Mouse (Mus musculus) naive thymus-derived CD4-positive, alpha-beta T cell, adult 2 months (primary cell): ENCODE measurements around the gene Senp1.

Experiments used
- DNase-seq: peaks from one replicate; pipeline ENCODE4 v3.0.0-alpha.2; 2011; ENCODE audit warnings: low read depth

Gene Senp1

GRCm38 (mm10) chr15:98093121-98094011, at the start of gene Senp1:
Senp1 (minus strand) TSS chr15:98093744.
- DNase-seq: peak; percentile 90

DNA sequence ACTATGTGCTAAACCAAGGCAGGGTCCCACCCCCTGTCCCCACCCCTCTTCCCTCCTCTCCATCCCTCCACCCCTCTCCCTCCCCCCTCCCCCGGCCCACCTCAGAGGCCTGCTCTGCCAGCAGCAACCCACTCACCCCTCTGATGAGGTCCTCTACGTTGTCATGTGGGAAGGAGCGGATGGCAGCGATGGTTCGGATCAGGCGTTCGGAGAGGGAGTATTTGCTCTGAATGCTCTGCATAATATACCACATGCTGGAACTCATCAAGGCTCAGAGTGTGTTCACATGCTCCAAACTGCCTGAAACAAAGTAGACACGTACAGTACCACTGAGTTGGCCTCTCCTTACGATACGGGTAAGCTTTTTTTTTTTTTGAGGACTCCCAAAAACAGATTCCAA, 49.0 kb upstream of the Senp1 start:
- no peak for DNase-seq

- no peak for DNase-seq
Measured at GRCm38 (mm10) chr15:98140809-98141208, 47.3 kb upstream of the Senp1 start.

GRCm38 (mm10) chr15:98139763-98140162, 46.2 kb upstream of the Senp1 start:
- no peak for DNase-seq

DNA sequence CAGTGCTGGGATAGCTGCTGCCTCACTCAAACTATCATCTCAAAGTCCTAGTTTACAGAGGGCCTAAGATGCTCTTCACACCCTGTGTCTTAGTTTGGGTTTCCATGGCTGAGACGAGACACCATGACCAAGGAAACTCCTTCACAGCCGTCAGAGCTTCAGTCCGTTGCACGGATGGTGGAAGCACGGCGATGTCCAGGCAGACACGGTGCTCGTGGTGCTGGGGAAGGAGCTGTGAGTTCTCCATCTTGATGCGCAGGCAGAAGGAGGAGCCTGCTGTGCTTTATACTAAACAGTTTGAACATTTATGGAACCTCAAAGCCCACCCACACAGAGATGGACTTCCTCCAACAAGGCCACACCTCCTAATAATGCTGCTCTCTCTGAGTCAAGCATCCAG, 43.3 kb upstream of the Senp1 start:
- DNase-seq: no peak

DNA sequence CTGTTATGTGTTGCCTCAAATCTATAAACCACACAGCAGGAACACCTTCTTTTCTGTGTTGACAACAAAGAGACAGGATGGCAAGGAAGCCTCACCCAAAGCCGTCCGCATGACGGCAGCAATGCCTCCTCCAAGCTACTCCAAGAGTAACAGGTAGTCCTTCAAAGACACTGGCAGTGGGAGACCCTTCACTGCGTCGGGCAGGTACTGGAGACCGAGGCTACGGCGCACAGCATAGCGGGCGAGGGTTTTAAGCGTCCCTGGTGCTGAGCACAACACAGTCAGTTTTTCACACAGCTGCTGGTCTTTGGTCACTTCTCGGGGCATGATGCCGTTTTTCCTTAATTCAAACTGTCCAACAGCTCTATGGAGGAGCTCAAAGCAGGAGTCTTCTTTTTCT, 42.1 kb upstream of the Senp1 start:
- DNase-seq: no peak

DNA sequence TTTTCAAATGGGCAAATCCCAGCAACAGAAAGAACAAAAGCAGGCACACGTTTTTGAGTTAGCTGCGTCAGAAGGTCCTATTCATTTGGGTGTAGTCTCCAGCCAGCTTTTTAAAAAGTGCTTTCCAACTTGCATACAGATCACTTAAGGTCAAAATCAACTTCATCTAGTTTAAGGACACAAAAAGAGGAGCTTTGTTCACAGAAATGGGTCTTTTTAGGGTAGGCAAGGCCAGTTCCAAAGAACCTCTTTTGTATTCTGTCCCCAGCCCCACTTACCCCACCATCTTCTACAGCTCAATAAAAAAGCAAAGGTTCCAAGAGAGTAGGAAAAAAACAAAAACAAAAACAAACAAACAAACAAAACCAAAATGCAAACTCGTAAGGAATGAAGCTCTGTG, 41.1 kb upstream of the Senp1 start:
- no peak for DNase-seq

DNA sequence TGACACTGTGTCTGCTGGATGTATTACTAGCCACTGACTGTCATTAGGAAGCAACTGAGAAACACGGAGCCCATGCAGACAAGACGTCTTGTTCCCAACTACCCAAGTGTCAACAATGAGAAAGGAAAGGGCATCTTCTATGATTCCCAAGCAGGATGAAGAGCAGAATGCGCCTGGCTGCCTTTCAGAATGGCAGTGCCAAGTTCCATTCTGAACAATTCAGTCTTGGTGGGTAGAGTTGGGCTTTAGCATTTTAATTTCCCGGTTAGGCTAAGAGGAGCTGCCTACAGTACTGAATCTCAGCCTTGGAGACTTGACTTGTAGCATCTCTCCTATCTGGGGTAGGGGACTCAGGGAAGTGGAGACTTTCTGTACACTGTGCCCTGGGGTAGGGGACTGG, 40.5 kb upstream of the Senp1 start:
- no peak for DNase-seq

DNA sequence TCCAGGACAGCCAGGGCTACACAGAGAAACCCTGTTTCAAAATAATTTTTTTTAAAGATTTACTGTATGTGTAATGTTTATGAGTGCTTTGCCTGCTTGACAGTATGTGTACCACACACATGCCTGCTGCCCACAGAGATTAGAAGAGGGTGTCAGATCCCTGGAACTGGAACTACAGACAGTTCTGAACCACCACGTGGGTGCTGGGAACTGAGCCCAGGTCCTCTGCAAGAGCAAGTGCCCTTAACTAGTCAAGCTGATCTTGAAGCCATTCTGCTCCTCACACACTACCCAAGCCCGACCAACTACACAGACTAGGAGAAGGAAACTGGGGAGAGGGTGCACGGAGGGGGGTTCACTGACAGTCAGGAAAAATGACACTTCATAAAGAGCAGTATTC, 39.9 kb upstream of the Senp1 start:
- no peak for DNase-seq

- DNase-seq: no peak
Measured at GRCm38 (mm10) chr15:98131942-98132655, 38.6 kb upstream of the Senp1 start.

- no peak for DNase-seq
Measured at GRCm38 (mm10) chr15:98131451-98131850, 37.9 kb upstream of the Senp1 start.

GRCm38 (mm10) chr15:98131001-98131400, 37.5 kb upstream of the Senp1 start:
- no peak for DNase-seq

GRCm38 (mm10) chr15:98120831-98121230, 27.3 kb upstream of the Senp1 start:
- DNase-seq: no peak

GRCm38 (mm10) chr15:98119363-98119762, 25.8 kb upstream of the Senp1 start:
- DNase-seq: no peak

DNA sequence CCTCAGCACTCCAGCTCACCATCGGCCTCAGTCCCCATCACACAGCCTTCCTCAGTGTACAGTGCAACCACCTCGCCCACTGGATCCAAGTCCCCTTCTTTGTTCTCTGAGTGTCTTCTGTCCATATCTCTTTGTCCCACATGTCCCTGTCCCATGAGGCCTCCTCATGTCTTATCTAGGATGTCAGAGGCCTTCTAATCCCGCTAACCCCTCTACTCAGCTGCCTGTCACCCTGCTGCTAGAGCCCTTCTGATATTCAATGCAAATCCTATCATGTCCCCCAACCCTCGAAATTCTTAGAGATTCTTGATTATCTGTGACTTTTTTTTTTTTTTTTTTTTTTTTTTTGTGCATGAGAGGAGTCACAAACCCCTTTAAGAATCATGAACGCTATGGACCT, 22.7 kb upstream of the Senp1 start:
- no peak for DNase-seq

DNA sequence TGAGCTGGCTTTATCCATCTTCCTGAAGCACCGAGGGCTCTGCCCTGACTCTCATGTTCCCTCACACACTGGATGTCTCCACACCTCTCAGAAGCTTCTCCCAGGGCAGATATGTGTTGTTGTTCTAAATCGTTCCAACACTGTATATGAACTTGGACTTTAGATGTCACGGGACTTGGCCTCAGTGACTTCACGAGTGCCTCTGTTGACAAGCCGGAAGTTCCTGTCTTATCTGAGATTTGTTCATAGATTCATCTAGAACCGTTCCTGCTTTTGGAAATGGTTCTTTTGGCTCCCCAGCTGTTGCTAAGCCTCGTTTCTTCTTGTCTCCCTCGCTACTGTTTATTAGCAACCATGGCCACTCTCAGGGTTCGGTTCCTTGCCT, 22.2 kb upstream of the Senp1 start:
- no peak for DNase-seq

GRCm38 (mm10) chr15:98114852-98115778, 21.6 kb upstream of the Senp1 start:
- DNase-seq: no peak

- DNase-seq: no peak
Measured at GRCm38 (mm10) chr15:98114098-98114851, 20.7 kb upstream of the Senp1 start.

DNA sequence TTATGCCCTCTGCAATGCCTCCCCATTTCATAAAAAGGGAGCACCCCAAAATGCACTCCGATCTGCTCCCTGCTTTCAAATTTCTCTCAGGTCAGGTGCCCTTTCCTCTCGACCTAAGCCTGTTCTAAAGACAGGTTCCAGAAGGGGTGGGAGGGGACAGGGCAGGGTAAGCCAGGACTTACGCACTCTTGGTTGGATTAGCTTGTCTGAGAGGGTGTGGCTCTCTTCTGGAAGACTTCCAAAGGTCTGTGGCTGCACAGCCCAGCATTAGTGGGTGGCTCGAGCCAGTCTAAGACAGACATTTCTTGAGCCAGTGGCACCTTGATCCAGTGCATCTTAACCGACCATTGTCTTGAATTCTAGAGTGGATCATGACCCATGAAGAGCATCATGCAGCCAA, 18.2 kb upstream of the Senp1 start:
- DNase-seq: no peak

- DNase-seq: peak; percentile 77
Measured at GRCm38 (mm10) chr15:98108297-98109152, 15.0 kb upstream of the Senp1 start.
